Mouse (Mus musculus) cerebellum, postnatal 10 days (tissue): Measurements from ENCODE around the gene C2cd5.
A peak's percentile ranks its signal among the peaks of the same experiment; 100 is the strongest.

Experiments used
- DNase-seq, 2 experiments: peaks; one replicate each; pipeline ENCODE4 v3.0.0; 2021; ENCODE audit warnings: mixed read lengths in 2 of 2

C2cd5 gene

DNA sequence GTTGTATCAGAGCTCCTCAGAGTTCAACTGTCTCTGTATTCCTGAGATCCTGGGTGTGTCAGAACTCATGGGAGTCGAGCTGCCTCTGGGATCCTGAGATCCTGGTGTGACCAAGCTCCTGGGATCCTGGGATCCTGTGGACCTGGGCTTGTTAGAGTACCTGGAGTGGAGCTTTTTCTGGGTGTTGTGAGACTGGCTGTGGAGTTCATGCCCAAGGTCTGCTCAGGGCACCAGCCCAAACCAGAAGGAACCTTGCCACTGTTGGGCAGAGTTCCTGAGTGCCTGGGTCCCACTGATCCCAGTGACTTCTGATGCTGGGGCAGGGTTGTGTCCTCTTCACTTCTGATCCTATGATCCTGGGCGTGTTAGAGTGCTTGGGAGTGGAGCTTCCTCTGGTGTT, 127.7 kb downstream of the C2cd5 start:
- DNase-seq, result no peak

DNA sequence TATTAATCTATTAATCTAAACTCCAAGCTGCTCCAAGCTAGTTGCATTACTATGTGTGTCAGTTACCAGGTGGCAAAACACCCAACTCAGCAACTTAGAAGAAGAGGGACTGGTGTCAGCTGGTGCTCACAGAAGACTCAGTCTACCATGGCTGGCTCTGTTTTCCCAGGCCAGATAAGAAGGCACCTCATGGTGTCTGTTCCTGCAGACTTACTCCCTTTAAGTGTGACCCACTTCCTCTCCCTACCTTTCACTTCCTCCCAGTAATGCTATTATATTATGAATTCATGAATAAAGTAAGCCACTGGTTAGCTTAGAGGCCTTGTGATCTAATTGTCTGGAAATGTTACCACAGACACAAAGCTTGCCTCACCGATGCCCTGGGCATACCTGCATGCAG, 132.5 kb downstream of the C2cd5 start:
- DNase-seq, result no peak

DNA sequence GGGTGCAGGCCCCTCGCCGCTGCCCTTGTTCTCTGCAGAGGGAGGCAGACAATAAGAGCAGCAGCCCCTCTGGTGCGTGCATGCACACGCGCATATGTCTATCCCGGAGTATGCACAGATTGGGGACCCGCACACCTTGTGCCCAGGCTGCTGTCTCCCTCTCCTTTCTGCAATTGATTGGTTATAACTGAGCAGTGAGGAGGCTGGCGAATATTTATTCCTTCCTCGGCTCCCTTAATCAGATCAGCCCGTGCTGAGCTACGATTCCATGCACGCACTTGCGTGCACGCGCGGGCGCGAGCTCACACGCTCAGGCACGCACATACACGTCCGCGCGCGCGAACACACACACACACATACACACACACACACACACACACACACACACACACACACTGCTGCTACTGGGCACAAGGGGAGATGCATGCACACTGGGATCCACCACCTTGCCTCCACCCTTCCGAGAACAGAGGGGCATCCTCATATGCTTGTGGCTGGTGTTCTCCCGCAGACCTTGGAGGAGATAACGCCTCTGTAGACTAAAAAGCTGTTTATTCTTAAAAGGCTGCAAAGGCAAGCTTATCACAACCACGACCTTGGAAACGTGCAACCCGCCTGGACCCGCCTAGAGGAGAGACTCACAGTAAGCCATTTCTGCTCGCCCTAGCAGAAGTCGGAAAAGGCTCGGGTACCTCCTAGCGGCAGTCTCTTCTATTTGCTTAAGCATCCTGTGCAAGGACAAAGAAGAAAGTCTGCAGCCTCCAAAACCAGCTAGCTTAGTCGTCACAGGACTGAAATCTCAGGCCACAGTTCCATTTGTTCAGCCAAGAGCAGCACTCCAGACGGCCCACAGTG, 135.2 kb downstream of the C2cd5 start:
- DNase-seq, result peak; percentile 92 to 93

DNA sequence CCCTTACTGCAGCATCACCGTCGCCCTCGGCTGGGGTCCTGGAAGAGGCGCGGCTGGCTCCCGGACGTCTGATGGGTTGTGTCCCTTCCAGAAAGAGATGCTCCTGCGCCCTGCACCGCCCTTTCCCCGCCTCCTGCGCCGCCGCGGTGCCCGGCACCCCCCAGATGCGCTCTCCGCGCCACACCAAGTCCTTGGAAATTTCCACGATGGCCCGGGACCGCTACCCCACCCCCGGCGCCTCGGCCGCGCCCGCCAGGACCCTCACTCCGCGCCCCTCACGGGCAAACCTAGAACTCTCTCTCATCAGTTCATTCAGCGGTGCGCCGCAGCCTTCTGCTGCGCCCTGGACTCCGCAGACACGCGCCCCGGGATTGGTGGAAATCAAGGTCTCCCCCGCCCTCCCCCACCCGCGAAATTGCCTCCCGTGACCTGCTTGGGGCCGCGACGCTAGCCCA, 135.8 kb downstream of the C2cd5 start, which contains the start of gene St8sia1:
St8sia1 (minus strand) TSS at position 377 of the 455 bp plus-strand sequence.
- DNase-seq, result peak in 1 of 2 experiments; percentile 83

DNA sequence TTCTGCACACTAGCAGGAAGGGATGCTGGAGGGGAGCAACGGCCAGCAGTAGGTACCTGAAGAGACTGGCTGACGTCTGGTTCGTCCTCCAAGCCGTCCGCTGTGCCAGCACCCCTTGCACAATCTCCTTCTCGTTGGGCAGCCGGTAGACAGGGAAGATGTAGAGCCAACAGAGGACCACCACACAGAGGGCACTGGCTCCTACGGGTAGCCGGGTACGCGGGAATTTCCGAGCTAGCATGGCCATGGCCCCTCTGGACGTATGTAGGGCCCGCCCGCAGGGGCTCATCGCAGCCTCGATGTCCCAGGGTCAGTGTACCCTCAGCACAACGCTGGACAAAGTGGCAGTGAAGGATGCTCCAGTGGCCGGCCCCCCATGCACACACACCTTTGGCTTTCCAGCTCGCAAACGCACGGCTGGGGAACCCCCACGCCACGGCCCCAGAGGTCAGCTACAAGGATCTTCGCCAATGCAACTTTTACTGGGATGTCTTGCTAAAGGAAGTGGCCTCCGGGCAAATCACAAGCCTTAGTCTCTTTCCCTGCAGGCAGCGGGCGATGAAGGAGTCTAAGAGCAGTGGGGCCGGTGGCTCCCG, 136.4 kb downstream of the C2cd5 start:
- peak; percentile 58 to 80 for DNase-seq

DNA sequence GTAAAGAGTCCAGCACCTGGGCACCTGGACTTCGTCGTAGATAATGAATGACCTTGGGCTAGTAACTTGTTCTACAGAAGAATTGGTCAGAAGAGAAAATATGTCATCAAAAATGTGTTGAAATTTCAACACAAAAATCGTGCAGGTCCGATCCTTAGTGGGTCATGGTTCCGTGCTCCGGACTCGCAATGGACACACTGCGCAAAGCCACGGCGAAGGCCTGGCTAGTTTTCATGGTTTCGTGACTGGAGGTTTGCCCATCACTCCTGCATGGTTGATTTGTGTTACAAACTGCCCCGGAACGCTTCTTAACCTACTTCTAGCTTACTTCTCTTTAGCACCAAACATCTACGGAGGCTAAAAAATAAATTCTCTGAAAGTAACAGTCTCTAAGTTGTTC, 137.1 kb downstream of the C2cd5 start:
- peak; percentile 23 to 44 for DNase-seq

DNA sequence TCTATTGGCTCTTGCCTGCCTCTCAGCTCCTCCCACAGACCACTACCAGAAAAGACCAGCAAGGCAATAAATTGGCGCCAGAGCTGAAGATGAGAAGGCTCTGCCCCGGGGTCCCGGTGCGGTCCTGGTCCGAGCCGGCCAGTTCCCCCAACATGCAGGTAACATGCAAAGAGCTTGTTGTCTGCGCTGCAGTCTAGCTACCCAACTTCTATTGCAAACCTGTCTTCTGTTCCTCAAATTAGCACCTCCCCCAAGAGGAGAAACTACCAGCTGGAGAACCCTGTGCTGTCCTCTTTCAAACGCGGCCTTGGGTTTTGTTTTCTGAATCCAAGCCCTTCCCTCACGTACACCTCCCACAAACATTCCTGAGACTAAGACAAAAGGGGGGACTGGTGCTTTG, 137.5 kb downstream of the C2cd5 start:
- DNase-seq, result peak; percentile 32 to 43

DNA sequence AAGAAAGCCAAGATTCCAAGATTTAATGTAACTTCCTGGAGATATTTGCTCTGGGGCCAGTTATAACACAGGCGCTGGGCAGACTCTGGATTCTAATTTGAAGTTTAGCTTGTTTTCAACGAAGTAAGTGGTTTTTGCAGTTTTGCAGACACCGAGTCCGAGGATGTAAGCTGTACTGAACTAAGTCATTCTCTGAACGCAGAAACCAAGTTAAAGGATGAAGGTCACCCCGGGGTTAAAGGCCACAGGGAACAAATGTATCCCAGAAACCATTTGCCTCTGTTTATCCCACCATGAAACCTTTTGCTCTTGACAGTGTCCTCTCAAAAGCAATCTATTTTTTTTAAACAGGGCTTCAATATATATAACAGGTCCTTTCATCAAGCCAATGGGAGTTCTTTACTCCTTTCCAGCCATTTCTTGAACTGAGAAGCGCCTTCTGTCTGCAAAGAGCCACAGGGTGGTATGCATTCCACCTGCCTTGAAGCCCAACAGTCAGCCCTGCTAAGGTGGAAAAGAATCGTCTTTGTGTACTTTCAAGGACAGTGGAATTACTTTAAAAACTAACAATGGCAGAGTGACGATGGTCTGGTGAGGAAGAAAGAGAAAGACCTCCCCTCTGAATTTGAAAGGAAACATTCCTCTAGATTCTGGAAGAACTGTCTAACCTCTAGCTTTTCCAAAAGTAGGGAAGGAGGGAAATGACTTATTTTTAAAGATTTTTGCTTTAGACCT, 138.1 kb downstream of the C2cd5 start:
- no peak for DNase-seq
